Mouse (Mus musculus): ENCODE results near the gene Dock8. TPM values are rescaled to one million over a fixed set of nuclear protein-coding genes. Genes with fewer than 3 reads are reported as not detected.
A peak's percentile ranks its signal among the peaks of the same experiment; 100 is the strongest.

Gene Dock8
- total and polyA plus RNA-seq, 2 experiments from 2014 or later = 1.1 to 2.9 TPM

DNA sequence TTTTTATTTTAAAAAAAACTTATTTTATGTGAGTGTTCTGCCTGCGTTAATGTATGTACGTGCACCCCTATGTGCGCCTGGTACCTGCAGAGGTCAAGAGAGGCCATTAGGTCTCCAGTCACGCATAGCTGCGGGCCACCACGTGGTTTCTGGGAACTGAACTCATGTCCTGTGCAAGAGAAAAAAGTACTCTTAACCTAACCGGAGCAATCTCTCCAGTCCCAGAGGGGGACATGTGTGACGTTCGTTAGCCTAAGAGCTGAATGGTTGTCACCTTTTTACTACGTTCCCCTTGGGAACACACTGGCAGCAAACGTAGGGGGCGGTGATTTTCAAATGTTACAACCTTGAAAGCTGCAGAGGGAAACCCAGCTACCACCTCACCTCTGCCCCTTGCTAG is 207.6 kb downstream of the Dock8 start:
- no peak for TF ChIP-seq CTCF (IDR thresholded peaks at IDR 0.05; ENCODE audit: low read depth)
- ATAC-seq = no peak
- H3K4me1 ChIP-seq (ENCODE audit: insufficient read depth, low read length) = peaks cover 8% of the 10 kb centered on the region; the same call in 1 of the 2 replicates
- H3K9me3 ChIP-seq (ENCODE audit: low read length) = no peaks in the 10 kb centered on the region
- no peaks in the 10 kb centered on the region for H3K27me3 ChIP-seq (ENCODE audit: insufficient read depth, low read length)
- H3K4me2 ChIP-seq (ENCODE audit: low read depth, low read length) = no peak overlapping the region
- no peak overlapping the region for H3K9ac ChIP-seq (replicated peaks; ENCODE audit: low read length)
- H3K27ac ChIP-seq = no peak overlapping the region
- H3K36me3 ChIP-seq (ENCODE audit: insufficient read depth, low read length) = no peaks in the 10 kb centered on the region
- H3K4me3 ChIP-seq (ENCODE audit: low read length) = no peak overlapping the region
- 68% methylated on average over 12 of the region's 12 CpGs for WGBS
- DNase-seq (ENCODE audit: low spot score) = no peak

DNA sequence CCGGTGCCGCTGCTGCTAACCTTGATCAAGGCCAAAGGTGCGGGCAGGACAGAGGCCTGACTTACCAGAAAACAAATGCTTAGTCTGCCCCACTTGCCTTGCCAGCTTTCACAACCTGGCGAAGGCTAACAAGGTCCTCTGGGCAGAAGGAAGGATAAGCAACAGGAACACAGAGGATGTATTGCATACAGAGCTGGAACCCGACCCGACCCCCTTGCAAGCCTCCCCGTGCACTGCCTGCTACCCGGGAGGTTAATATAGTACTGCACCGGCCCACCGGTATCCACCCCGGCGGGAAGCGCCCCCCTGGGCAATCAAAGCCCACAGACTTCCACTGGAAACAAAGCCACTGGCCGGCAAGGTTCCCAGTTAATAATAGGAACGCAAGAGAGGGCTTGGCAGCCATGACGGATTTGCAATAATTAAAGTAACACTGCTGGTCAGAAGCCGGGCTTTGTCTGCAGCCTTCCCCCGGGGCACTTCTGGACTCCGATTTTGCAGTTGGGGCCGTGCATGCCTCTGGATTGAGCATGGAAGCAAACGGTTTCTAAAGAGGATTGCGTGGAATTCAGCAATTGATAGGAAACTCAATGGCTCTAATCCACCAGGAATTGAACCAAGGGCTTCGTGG is 208.5 kb downstream of the Dock8 start:
- Histone ChIP-seq H3K36me3 (ENCODE audit: insufficient read depth, low read length) (no peaks in the 10 kb centered on the region), H3K9me3 (ENCODE audit: low read length) (no peaks in the 10 kb centered on the region), H3K4me1 (ENCODE audit: insufficient read depth, low read length) (peaks cover 8% of the 10 kb centered on the region; the same call in 1 of the 2 replicates), H3K4me2 (ENCODE audit: low read depth, low read length) (peak overlapping the region; percentile 39), H3K27ac (no peak overlapping the region), H3K27me3 (ENCODE audit: insufficient read depth, low read length) (no peaks in the 10 kb centered on the region), H3K4me3 (ENCODE audit: low read length) (peak overlapping the region; percentile 20), H3K9ac (replicated peaks; ENCODE audit: low read length) (peak overlapping the region; percentile 28; the same call in 1 of the 2 replicates)
- TF ChIP-seq CTCF (IDR thresholded peaks at IDR 0.05; ENCODE audit: low read depth) = no peak
- ATAC-seq (peak; percentile 29; the same call in 1 of the 2 replicates), DNase-seq (ENCODE audit: low spot score) (peak; percentile 28)
- 6% methylated on average over 23 of the region's 23 CpGs for WGBS

DNA sequence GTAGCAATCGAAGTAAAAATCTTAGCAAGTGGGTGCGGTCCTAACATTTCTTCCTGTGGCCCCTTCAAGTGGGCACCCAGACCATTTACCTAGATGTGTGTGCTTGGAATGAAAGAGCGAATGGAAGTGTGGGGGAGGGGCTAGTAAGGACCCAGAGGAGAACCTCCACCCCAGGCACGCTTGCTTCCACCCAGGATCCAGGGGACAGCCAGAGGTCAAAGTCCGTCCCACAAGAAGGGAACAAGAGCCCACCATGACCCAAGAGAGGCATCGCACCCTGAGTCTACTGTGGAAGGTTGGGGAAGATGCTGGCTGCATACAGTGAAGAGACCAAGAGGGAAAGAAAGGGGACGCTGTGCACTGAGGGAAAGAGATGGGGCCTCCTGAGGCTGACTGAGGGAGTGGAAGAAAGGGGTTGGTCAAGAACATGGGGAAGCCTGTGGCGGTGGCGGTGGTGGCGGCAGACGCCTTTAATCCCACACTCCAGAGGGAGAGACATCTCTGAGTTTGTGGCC is 209.3 kb downstream of the Dock8 start:
- H3K27me3 ChIP-seq (ENCODE audit: insufficient read depth, low read length) = no peaks in the 10 kb centered on the region
- TF ChIP-seq CTCF (IDR thresholded peaks at IDR 0.05; ENCODE audit: low read depth) = 0 out of 2 replicates have a peak, but pooled peaks have one; percentile 9
- 73% methylated on average over 11 of the region's 11 CpGs for WGBS
- H3K36me3 ChIP-seq (ENCODE audit: insufficient read depth, low read length) = no peaks in the 10 kb centered on the region
- no peak overlapping the region for H3K9ac ChIP-seq (replicated peaks; ENCODE audit: low read length)
- peaks cover 8% of the 10 kb centered on the region; the same call in 1 of the 2 replicates for H3K4me1 ChIP-seq (ENCODE audit: insufficient read depth, low read length)
- ATAC-seq (no peak), DNase-seq (ENCODE audit: low spot score) (no peak)
- no peak overlapping the region; the same call in 1 of the 2 replicates for H3K4me2 ChIP-seq (ENCODE audit: low read depth, low read length)
- peaks cover 5% of the 10 kb centered on the region; the same call in 1 of the 2 replicates for H3K9me3 ChIP-seq (ENCODE audit: low read length)
- no peak overlapping the region for H3K27ac ChIP-seq
- H3K4me3 ChIP-seq (ENCODE audit: low read length) = no peak overlapping the region

DNA sequence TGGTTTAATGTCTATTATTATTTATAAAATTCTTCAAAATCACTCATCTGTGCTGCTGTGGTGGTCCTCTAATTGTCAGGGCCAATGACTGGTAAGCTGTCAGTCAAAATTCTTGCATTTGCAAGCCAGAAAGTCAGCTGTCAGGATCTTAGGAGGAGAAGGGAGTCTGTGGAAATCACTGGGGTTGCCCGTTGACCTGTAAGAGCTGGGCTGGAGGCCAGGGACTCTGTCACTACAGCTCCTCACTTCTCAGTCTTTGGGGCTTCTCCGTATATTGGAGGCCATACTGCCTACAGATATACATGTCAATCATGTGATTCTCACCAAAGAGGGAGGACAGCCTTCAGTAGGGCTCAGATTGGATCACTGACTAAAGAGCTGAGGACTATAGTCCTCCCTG is 221.3 kb downstream of the Dock8 start:
- no peak for TF ChIP-seq CTCF (IDR thresholded peaks at IDR 0.05; ENCODE audit: low read depth)
- no peak for ATAC-seq
- 51% methylated on average over 2 of the region's 2 CpGs for WGBS
- Histone ChIP-seq H3K4me3 (ENCODE audit: low read length) (no peak overlapping the region), H3K4me1 (ENCODE audit: insufficient read depth, low read length) (no peaks in the 10 kb centered on the region), H3K4me2 (ENCODE audit: low read depth, low read length) (no peak overlapping the region), H3K36me3 (ENCODE audit: insufficient read depth, low read length) (no peaks in the 10 kb centered on the region), H3K9ac (replicated peaks; ENCODE audit: low read length) (no peak overlapping the region), H3K9me3 (ENCODE audit: low read length) (no peaks in the 10 kb centered on the region), H3K27ac (no peak overlapping the region), H3K27me3 (ENCODE audit: insufficient read depth, low read length) (no peaks in the 10 kb centered on the region)
- no peak for DNase-seq (ENCODE audit: low spot score)

DNA sequence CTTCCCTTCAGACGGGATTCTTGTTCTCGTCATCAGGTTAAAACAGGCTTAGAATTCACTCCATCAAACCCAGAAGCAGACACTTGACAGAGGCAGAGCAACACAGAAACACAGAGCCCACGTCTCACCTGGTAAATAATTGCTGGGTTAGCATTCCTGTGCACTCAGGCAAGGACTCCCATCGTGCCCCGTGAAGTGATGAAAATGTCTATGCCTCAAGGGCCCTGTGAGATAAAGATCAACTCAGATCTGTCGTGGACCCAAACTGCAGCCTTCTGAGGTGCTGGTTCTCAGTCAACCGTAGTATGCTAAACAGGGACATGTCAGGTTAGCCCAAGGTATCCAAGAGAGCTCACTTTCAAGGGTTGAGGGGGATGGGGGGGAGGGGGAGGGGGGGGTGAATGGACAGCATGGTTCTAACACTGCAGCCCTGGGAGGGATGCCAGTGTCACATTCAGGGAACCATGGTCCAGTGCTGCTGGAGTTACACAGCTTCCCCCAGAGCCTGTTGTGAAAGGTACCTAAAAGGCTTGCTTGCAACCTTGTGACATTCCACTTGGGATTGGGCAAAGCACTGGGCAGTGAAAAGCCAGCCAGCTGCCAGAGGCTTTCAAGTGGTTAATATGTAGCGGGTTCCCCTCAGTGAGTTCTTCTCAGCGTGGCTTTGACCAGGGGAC is 222.8 kb downstream of the Dock8 start:
- Histone ChIP-seq H3K36me3 (ENCODE audit: insufficient read depth, low read length) (no peaks in the 10 kb centered on the region), H3K4me1 (ENCODE audit: insufficient read depth, low read length) (no peaks in the 10 kb centered on the region), H3K4me2 (ENCODE audit: low read depth, low read length) (no peak overlapping the region), H3K4me3 (ENCODE audit: low read length) (no peak overlapping the region), H3K9me3 (ENCODE audit: low read length) (no peaks in the 10 kb centered on the region), H3K9ac (replicated peaks; ENCODE audit: low read length) (no peak overlapping the region), H3K27me3 (ENCODE audit: insufficient read depth, low read length) (no peaks in the 10 kb centered on the region), H3K27ac (no peak overlapping the region)
- no peak for DNase-seq (ENCODE audit: low spot score)
- no peak for TF ChIP-seq CTCF (IDR thresholded peaks at IDR 0.05; ENCODE audit: low read depth)
- 65% methylated on average over 9 of the region's 9 CpGs for WGBS
- ATAC-seq = peak; percentile 21; the same call in 1 of the 2 replicates

DNA sequence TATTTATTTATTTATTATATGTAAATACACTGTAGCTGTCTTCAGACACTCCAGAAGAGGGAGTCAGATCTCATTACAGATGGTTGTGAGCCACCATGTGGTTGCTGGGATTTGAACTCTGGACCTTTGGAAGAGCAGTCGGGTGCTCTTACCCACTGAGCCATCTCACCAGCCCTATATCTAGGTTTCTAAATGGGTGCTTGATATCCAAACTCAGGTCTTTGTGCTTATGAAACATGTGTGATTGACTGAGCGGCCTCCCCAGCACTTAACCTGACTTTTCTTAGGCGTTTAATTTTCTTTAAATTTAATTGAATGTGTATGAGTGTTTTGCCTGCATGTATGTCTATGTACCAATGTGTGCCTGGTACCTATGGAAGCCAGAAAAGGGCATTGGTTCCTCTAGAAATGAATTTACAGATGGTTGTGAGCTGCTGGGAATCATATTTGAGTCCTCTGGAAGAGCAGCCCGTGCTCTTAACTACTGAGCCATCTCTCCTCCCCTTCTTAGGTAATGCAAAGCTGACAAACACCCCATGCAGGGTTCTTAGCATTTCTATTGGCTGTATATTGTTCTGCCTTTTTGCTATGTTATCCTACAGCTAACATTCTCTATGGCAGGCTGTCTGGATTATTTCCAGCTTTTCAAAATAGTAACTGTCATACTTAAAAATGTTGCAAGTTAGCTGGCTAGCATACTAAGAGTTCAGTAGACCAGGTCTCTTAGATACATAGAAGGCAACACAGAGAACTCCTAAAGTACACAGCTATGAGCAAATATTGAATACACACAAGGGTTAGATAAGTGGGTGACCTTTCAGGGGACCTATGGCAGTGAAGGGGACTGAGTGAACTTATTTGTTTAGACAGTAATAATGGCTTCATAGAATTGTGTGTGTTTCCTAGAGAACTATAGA is 231.0 kb downstream of the Dock8 start:
- ATAC-seq (no peak), DNase-seq (ENCODE audit: low spot score) (peak; percentile 21)

More for the DNA sequence above, 231.0 kb downstream of the Dock8 start:
- Histone ChIP-seq H3K4me1 (ENCODE audit: insufficient read depth, low read length) (no peaks in the 10 kb centered on the region), H3K27me3 (ENCODE audit: insufficient read depth, low read length) (no peaks in the 10 kb centered on the region), H3K9me3 (ENCODE audit: low read length) (no peaks in the 10 kb centered on the region), H3K4me2 (ENCODE audit: low read depth, low read length) (no peak overlapping the region), H3K9ac (replicated peaks; ENCODE audit: low read length) (no peak overlapping the region), H3K36me3 (ENCODE audit: insufficient read depth, low read length) (no peaks in the 10 kb centered on the region), H3K4me3 (ENCODE audit: low read length) (no peak overlapping the region), H3K27ac (no peak overlapping the region)
- WGBS = 64% methylated on average over 4 of the region's 4 CpGs
- no peak for TF ChIP-seq CTCF (IDR thresholded peaks at IDR 0.05; ENCODE audit: low read depth)

Data from hindbrain, postnatal 0 days (tissue).